Mouse (Mus musculus) hindbrain, postnatal 0 days (tissue): ENCODE measurements around the gene Irf3. TPM values are rescaled to one million over a fixed set of nuclear protein-coding genes. Genes with fewer than 3 reads are reported as not detected.

Experiments
- ATAC-seq: fragments of 200-750 bp; cut with Nextera tagmentation; 2 replicates; pipeline ENCODE4 v1.8.0; 2017; ENCODE audit warnings: mild to moderate bottlenecking, moderate TSS enrichment, moderate library complexity
- DNase-seq: peaks from one replicate; pipeline ENCODE4 v3.0.0-alpha.2; 2015; ENCODE audit warnings: low spot score
- H3K27ac ChIP-seq: fragments of 300-500 bp; sonication (generic); 2 replicates; pipeline ENCODE4 v1.5.1; 2014; ENCODE audit warnings: mild to moderate bottlenecking
- H3K27me3 ChIP-seq: fragments of 300-500 bp; sonication (generic); 2 replicates; pipeline ENCODE4 v1.6.1; 2014; ENCODE audit warnings: low read length, mixed read lengths; ENCODE audit not compliant: insufficient read depth
- H3K36me3 ChIP-seq: fragments of 300-500 bp; sonication (generic); 2 replicates; pipeline ENCODE4 v1.6.1; 2014; ENCODE audit warnings: low read length, mixed read lengths; ENCODE audit not compliant: insufficient read depth
- H3K4me1 ChIP-seq: fragments of 300-500 bp; sonication (generic); 2 replicates; pipeline ENCODE4 v1.6.1; 2014; ENCODE audit warnings: antibody characterized with exemption, low read length, mixed read lengths; ENCODE audit not compliant: insufficient read depth
- H3K4me2 ChIP-seq: fragments of 300-500 bp; sonication (generic); 2 replicates; pipeline ENCODE4 v1.6.1; 2014; ENCODE audit warnings: low read depth, mild to moderate bottlenecking, low read length, moderate library complexity, mixed read lengths
- H3K4me3 ChIP-seq: fragments of 300-500 bp; sonication (generic); 2 replicates; pipeline ENCODE4 v1.5.1; 2014; ENCODE audit warnings: low read length
- H3K9ac ChIP-seq: fragments of 300-500 bp; sonication (generic); replicated peaks from 2 replicates; pipeline ENCODE4 v1.6.1; 2014; ENCODE audit warnings: mild to moderate bottlenecking, low read length, moderate library complexity, mixed read lengths
- H3K9me3 ChIP-seq: fragments of 300-500 bp; sonication (generic); 2 replicates; pipeline ENCODE4 v1.6.1; 2016; ENCODE audit warnings: low read length, mixed read lengths
- CTCF ChIP-seq: IDR thresholded peaks from 2 replicates; pipeline ENCODE4 v1.5.1; 2016; ENCODE audit warnings: antibody characterized with exemption, control low read depth, low read depth
- WGBS: fragments of 180-500 bp; shearing (Covaris S2); extraction: QIAGEN DNeasy Blood & Tissue Kit; methylation state at CpG from one replicate; pipeline ENCODE4 v1.1.7; 2014; 5-methylcytosine and 5-hydroxymethylcytosine counted together
- polyA plus RNA-seq: library from polyadenylated mRNA; unstranded; fragments of >200 nt; fragmentation: Nextera tagmentation; extraction: Ambion mirVana; gene quantifications from 2 replicates; pipeline ENCODE4 v1.2.1, GENCODE M21; 2015
- total RNA-seq: library from RNA; depleted of rRNA; stranded (reverse); fragments of >200 nt; gene quantifications from 2 replicates; pipeline ENCODE4 v1.2.3, GENCODE M21; 2014; rRNA removed

Gene Irf3
- total RNA-seq (42.2 and 48.6 TPM in 2 replicates), polyA plus RNA-seq (31.5 and 33.7 TPM in 2 replicates)

DNA sequence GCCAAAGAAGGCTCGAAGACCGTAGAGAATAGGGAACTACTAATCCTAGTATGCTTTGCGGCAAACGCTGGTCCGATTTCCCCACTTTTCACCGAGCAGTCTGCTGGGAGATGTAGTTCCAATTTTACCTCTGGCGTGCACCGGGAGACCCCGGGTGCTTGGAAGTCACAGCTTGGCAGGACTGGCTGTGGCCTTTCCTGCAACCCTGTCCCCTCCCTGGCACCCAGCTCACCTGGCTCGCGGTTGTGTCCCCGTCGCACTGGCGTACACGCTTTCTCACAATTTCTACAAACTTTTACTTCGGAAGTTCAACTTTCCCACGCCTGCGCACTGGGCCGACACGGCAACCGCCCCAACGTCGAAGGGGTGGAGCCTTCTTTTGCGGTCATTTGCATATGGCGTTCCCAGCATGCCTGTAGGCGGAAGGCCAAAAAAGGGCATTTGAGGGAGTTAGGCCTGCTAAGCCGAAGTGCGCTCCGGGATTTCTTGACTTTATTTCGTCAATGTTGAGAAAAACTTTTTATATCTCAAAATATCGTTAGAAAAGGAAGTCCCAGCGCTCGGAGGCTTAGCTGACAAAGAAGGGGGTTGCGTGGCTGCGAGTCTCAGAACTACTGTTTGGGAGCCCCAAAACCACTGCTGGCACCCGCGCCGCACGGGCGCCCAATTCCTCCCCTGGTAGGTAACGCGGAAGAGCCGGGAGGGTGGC, at the start of gene Irf3:
TSS of gene Irf3 (plus strand) at position 418 of the 709 bp plus-strand sequence.
- no peak for TF ChIP-seq CTCF
- ATAC-seq, result peak; percentile 93
- Histone ChIP-seq H3K9me3 (no peaks in the 10 kb centered on the region), H3K4me1 (peaks cover 5% of the 10 kb centered on the region; the same call in 1 of the 2 replicates), H3K4me2 (peak within 1 kb of the TSS; percentile 81), H3K27me3 (no peaks in the 10 kb centered on the region), H3K4me3 (peak within 1 kb of the TSS; percentile 50), H3K9ac (peak within 1 kb of the TSS; percentile 68), H3K27ac (peak within 1 kb of the TSS; percentile 83), H3K36me3 (peaks cover 21% of the 10 kb centered on the region)
- under 1% methylated on average over 43 of the region's 43 CpGs for WGBS
- peak; percentile 99 for DNase-seq

DNA sequence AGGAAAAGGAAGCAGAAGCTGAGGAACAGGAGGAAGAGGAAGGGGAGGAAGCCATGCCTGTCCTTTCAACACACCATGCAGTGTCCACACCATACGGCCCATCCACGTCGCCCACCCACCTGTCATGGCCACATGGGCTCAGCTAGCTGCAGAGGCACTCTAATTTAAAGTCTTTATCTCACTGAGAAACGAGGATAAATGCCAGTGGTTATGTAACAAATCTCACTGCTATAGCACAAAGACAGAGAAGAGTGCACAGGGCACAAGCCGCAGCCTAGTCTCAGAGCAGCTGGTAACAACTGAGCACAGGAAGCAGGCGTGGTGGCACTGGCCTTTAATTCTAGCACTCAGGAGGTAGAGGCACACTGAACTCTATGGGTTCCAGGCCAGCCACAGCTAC, 47.5 kb upstream of the Irf3 start:
- peaks cover 6% of the 10 kb centered on the region for H3K27me3 ChIP-seq
- 0 out of 2 replicates have a peak, but pooled peaks cover 6% of the 10 kb centered on the region for H3K4me1 ChIP-seq
- ATAC-seq (no peak), DNase-seq (no peak)
- no peak for TF ChIP-seq CTCF
- H3K36me3 ChIP-seq, result no peaks in the 10 kb centered on the region
- H3K9me3 ChIP-seq, result no peaks in the 10 kb centered on the region
- no peak overlapping the region for H3K4me2 ChIP-seq
- H3K9ac ChIP-seq, result no peak overlapping the region
- H3K4me3 ChIP-seq, result no peak overlapping the region
- 74% methylated on average over 6 of the region's 6 CpGs for WGBS
- H3K27ac ChIP-seq, result no peak overlapping the region

DNA sequence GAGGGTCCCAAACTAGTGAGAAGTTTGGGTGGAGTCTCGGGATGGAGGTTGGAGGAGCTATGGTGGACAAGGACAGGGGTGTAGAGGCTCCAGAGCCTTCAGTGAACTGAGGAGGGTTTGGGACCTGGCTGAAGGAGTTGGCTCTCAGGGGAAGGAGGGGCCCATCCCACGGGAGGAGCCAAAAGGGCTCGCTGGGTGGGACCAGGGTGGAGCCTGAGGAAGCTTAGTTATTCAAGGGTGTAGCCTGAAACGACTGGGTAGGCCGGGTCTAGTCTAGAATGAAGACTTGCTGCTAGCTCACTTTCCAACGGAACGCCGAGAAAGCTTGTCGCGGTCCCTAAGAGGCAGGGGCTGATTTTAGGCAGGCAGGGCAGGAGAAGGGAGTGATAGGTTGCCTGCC, 45.5 kb upstream of the Irf3 start:
- ATAC-seq, result peak; percentile 10; the same call in 1 of the 2 replicates
- DNase-seq, result peak; percentile 28
- 0 out of 2 replicates have a peak, but pooled peaks cover 6% of the 10 kb centered on the region for H3K4me1 ChIP-seq
- peaks cover 6% of the 10 kb centered on the region for H3K27me3 ChIP-seq
- no peak overlapping the region; the same call in 1 of the 2 replicates for H3K9ac ChIP-seq
- no peaks in the 10 kb centered on the region for H3K36me3 ChIP-seq
- TF ChIP-seq CTCF, result no peak
- peak overlapping the region; percentile 93 for H3K4me2 ChIP-seq
- H3K9me3 ChIP-seq, result no peaks in the 10 kb centered on the region
- H3K27ac ChIP-seq, result peak overlapping the region; percentile 9; the same call in 1 of the 2 replicates
- WGBS, result 3% methylated on average over 10 of the region's 10 CpGs
- H3K4me3 ChIP-seq, result peak overlapping the region; percentile 46

DNA sequence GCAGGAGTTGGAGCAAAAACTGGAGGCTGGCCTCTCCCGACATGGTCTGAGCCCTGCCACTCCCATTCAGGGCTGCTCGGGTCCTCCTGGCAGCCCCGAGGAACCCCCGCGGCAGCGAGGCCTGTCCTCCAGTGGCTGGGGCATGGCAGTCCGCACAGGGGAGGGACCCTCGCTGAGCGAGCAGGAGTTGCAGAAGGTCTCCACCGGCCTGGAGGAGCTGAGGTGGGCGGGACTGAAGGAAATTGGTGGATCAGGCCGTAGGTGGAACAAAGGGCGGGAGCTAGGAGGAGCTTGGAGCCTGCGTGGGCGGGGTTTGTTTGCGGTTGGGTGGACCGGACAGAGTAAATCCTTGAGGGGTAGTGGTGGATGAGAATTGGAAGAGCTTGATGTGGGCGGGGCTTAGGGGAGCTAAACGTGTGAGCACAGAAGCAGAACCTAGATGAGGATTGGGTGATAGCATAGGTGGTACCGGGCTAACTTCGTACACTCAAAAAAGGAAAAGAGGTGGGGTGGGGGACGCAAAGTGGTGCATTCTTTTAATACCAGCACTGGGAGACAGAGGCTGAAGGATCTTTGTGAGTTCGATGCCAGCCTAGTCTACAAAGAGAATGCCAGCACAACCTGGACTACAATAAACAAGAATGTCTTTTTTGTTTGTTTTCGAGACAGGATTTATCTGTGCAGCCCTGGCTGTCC, 44.7 kb upstream of the Irf3 start:
- Histone ChIP-seq H3K36me3 (no peaks in the 10 kb centered on the region), H3K9ac (peak overlapping the region; percentile 51), H3K4me3 (peak overlapping the region; percentile 46), H3K4me1 (0 out of 2 replicates have a peak, but pooled peaks cover 6% of the 10 kb centered on the region), H3K27ac (peak overlapping the region; percentile 9; the same call in 1 of the 2 replicates), H3K27me3 (peaks cover 6% of the 10 kb centered on the region), H3K4me2 (peak overlapping the region; percentile 93), H3K9me3 (no peaks in the 10 kb centered on the region)
- DNase-seq (peak; percentile 91), ATAC-seq (peak; percentile 88)
- TF ChIP-seq CTCF, result no peak
- WGBS, result 8% methylated on average over 24 of the region's 24 CpGs

DNA sequence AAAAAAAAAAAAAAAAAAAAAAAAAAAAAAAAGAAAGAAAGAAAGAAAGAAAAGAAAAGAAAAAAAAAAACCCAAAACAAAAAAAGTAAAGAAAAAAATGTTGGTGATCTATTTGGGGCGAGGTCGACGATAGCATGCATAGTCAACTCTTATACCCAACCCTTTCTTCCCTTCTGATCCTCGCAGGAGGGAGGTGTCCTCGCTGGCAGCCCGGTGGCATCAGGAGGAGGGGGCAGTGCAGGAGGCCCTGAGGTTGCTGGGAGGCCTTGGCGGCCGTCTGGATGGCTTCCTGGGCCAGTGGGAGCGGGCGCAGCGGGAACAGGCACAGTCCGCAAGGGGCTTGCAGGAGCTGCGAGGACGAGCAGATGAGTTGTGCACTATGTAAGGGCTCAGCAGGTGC, 43.9 kb upstream of the Irf3 start:
- Histone ChIP-seq H3K9me3 (no peaks in the 10 kb centered on the region), H3K36me3 (no peaks in the 10 kb centered on the region; the same call in 1 of the 2 replicates), H3K4me1 (0 out of 2 replicates have a peak, but pooled peaks cover 6% of the 10 kb centered on the region), H3K9ac (no peak overlapping the region), H3K4me3 (no peak overlapping the region), H3K4me2 (no peak overlapping the region), H3K27ac (0 out of 2 replicates have a peak overlapping the region, but pooled peaks have one; percentile 2), H3K27me3 (peaks cover 6% of the 10 kb centered on the region)
- no peak for ATAC-seq
- no peak for TF ChIP-seq CTCF
- 49% methylated on average over 14 of the region's 14 CpGs for WGBS
- DNase-seq, result no peak

DNA sequence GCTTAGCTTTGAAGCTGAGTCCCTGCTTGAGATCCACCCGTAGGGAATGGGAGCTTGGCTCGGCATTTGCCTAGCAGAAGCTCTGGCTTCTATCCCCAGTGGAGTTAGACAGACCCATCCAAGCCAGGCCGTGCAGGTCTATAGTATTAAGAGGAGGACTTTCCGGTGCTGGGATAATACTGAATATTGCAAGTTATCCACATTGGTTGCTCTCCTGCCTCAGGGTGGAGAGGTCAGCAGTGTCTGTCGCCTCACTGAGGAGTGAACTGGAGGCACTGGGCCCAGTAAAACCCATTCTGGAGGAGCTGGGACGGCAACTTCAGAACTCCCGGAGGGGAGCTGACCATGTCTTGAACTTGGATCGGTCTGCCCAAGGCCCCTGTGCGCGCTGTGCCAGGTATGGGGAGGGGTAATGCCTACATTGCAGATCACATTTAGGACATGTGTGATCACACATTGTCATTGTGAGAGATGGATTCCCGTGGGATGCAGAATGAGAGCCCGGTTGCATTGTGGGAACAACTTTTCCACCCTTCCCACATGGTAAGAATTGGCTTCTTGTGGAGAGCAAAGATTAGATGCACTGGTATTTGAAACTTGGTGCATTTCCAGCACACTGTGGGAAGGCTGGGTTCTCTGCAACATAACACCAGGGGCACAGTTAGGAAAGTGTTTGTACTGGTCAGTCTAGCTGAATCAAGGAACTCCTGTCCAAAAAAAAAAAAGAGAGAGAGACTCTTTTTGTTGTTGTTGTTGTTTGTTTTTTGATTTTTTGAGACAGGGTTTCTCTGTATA, 43.2 kb upstream of the Irf3 start:
- Histone ChIP-seq H3K4me3 (no peak overlapping the region), H3K27me3 (peaks cover 6% of the 10 kb centered on the region), H3K4me2 (no peak overlapping the region), H3K36me3 (no peaks in the 10 kb centered on the region; the same call in 1 of the 2 replicates), H3K9me3 (no peaks in the 10 kb centered on the region), H3K4me1 (0 out of 2 replicates have a peak, but pooled peaks cover 6% of the 10 kb centered on the region), H3K27ac (0 out of 2 replicates have a peak overlapping the region, but pooled peaks have one; percentile 2), H3K9ac (no peak overlapping the region)
- no peak for ATAC-seq
- TF ChIP-seq CTCF, result no peak
- no peak for DNase-seq
- 72% methylated on average over 12 of the region's 12 CpGs for WGBS
